Mouse (Mus musculus) heart, adult 2 months (tissue): ENCODE data around the gene Reck. TPM values are rescaled to one million over a fixed set of nuclear protein-coding genes. Genes with fewer than 3 reads are reported as not detected.

Experiments
- DNase-seq, 2 experiments: peaks; one replicate each; pipeline ENCODE4 v3.0.0; 2021
- H3K27ac ChIP-seq: fragments of 200-600 bp; 2 replicates; pipeline ENCODE4 v1.8.1; 2022
- H3K27me3 ChIP-seq: fragments of 200-500 bp; 2 replicates; pipeline ENCODE4 v1.6.1; 2012; ENCODE audit warnings: mild to moderate bottlenecking, low read length, inconsistent platforms, mixed read lengths; ENCODE audit not compliant: control insufficient read depth, insufficient read depth
- H3K36me3 ChIP-seq: fragments of 200-500 bp; 2 replicates; pipeline ENCODE4 v1.6.1; 2012; ENCODE audit warnings: low read length, inconsistent platforms; ENCODE audit not compliant: control insufficient read depth, insufficient read depth
- H3K4me1 ChIP-seq: fragments of 200-500 bp; 2 replicates; pipeline ENCODE4 v1.6.1; 2011; ENCODE audit warnings: low read length; ENCODE audit not compliant: control insufficient read depth, insufficient read depth
- H3K4me3 ChIP-seq: fragments of 200-600 bp; 2 replicates; pipeline ENCODE4 v1.8.1; 2022
- H3K79me2 ChIP-seq: fragments of 200-500 bp; replicated peaks from 2 replicates; pipeline ENCODE4 v1.6.1; 2012; ENCODE audit warnings: mild to moderate bottlenecking, inconsistent platforms, low read length, moderate library complexity, mixed read lengths; ENCODE audit not compliant: control insufficient read depth, insufficient read depth
- H3K9ac ChIP-seq: fragments of 200-500 bp; 2 replicates; pipeline ENCODE4 v1.6.1; 2012; ENCODE audit warnings: low read depth, mild to moderate bottlenecking, control low read depth, inconsistent platforms, low read length, mixed read lengths
- CTCF ChIP-seq: fragments of 200-600 bp; IDR thresholded peaks from 2 replicates; pipeline ENCODE4 v1.8.1; 2022; ENCODE audit warnings: antibody characterized with exemption, mild to moderate bottlenecking, moderate library complexity
- EP300 ChIP-seq: fragments of 200-500 bp; IDR thresholded peaks from 2 replicates; pipeline ENCODE4 v1.6.1; 2011; ENCODE audit warnings: low read depth, low read length, control low read depth; ENCODE audit not compliant: insufficient read depth
- POLR2A ChIP-seq: fragments of 200-500 bp; IDR thresholded peaks from 2 replicates; pipeline ENCODE4 v1.6.1; 2011; ENCODE audit warnings: mild to moderate bottlenecking, low read depth, low read length, control low read depth; ENCODE audit not compliant: insufficient read depth
- WGBS: fragments of 180-500 bp; shearing (Covaris S2); methylation state at CpG from one replicate; pipeline ENCODE4 v1.1.7; 2018; 5-methylcytosine and 5-hydroxymethylcytosine counted together
- intact Hi-C: fragments of 180-260 bp; cut with DNase I; formaldehyde crosslinking; loops from one replicate; pipeline ENCODE4 v1.15.1; 2025
- polyA plus RNA-seq: library from polyadenylated mRNA; depleted of rRNA; stranded (reverse); fragments of >200 nt; gene quantifications from 2 replicates; pipeline ENCODE4 v1.2.3, GENCODE M21; 2012
- total RNA-seq, 2 experiments: library from RNA; stranded (reverse); gene quantifications; 2 replicates each; pipeline ENCODE4 v1.2.3; 2021

Gene Reck
- total and polyA plus RNA-seq, 3 experiments: 5.4 to 6.4 (median 5.6) TPM

GRCm38 (mm10) chr4:43869821-43870220 lies 5.5 kb upstream of the Reck start:
- Histone ChIP-seq H3K79me2 (no peaks in the 10 kb centered on the region), H3K27me3 (no peaks in the 10 kb centered on the region), H3K9ac (no peak overlapping the region), H3K27ac (no peak overlapping the region), H3K36me3 (no peaks in the 10 kb centered on the region), H3K4me1 (peaks cover under 1% of the 10 kb centered on the region; the same call in 1 of the 2 replicates), H3K4me3 (no peak overlapping the region)
- TF ChIP-seq POLR2A (no peak), EP300 (no peak), CTCF (no peak)
- DNase-seq: no peak
- intact Hi-C loops: loop anchor here (10.0 kb wide), 2 partner anchors 235 to 435 kb away; partner anchors contain the start of gene Npr2
- 89% methylated on average over 10 of the region's 10 CpGs for WGBS

- TF ChIP-seq POLR2A (no peak), CTCF (no peak), EP300 (no peak)
- intact Hi-C loops: no loop called here
- 44% methylated on average over 7 of the region's 7 CpGs for WGBS
- Histone ChIP-seq H3K4me3 (no peak overlapping the region), H3K27me3 (no peaks in the 10 kb centered on the region), H3K9ac (no peak overlapping the region), H3K36me3 (no peaks in the 10 kb centered on the region), H3K27ac (no peak overlapping the region), H3K4me1 (peaks cover 4% of the 10 kb centered on the region), H3K79me2 (no peaks in the 10 kb centered on the region)
- no peak for DNase-seq
These were observed 829 bp upstream of the Reck start for GRCm38 (mm10) chr4:43874501-43874900.

- Histone ChIP-seq H3K27me3 (no peaks in the 10 kb centered on the region), H3K4me1 (peaks cover 4% of the 10 kb centered on the region), H3K36me3 (no peaks in the 10 kb centered on the region), H3K9ac (peak overlapping the region; percentile 85), H3K79me2 (no peaks in the 10 kb centered on the region), H3K27ac (peak overlapping the region; percentile 56), H3K4me3 (peak overlapping the region; percentile 81)
- WGBS: under 1% methylated on average over 20 of the region's 20 CpGs
- peak in 1 of 2 experiments; percentile 40 for DNase-seq
- TF ChIP-seq CTCF (no peak), POLR2A (no peak), EP300 (no peak)
- intact Hi-C loops: no loop called here
These were observed 635 bp downstream of the Reck start for GRCm38 (mm10) chr4:43875919-43876411.

- no peaks in the 10 kb centered on the region for H3K79me2 ChIP-seq
- no peak overlapping the region for H3K9ac ChIP-seq
- 100% methylated on average over 1 of the region's 1 CpGs for WGBS
- peaks cover 4% of the 10 kb centered on the region for H3K4me1 ChIP-seq
- no peak for TF ChIP-seq EP300
- TF ChIP-seq CTCF: no peak
- TF ChIP-seq POLR2A: no peak
- H3K36me3 ChIP-seq: no peaks in the 10 kb centered on the region
- intact Hi-C loops: no loop called here
- H3K27me3 ChIP-seq: no peaks in the 10 kb centered on the region
- H3K4me3 ChIP-seq: no peak overlapping the region
- H3K27ac ChIP-seq: no peak overlapping the region
- DNase-seq: no peak
These were observed 1.9 kb downstream of the Reck start for GRCm38 (mm10) chr4:43877230-43877629.

- WGBS: 51% methylated on average over 5 of the region's 5 CpGs
- peaks cover 4% of the 10 kb centered on the region for H3K4me1 ChIP-seq
- H3K36me3 ChIP-seq: no peaks in the 10 kb centered on the region
- H3K27ac ChIP-seq: peak overlapping the region; percentile 7; the same call in 1 of the 2 replicates
- H3K27me3 ChIP-seq: no peaks in the 10 kb centered on the region
- TF ChIP-seq POLR2A (no peak), CTCF (no peak), EP300 (no peak)
- no peak overlapping the region for H3K9ac ChIP-seq
- H3K79me2 ChIP-seq: no peaks in the 10 kb centered on the region
- intact Hi-C loops: no loop called here
- no peak overlapping the region for H3K4me3 ChIP-seq
- DNase-seq: peak in 1 of 2 experiments; percentile 31
These were observed 2.9 kb downstream of the Reck start for GRCm38 (mm10) chr4:43878121-43878776.

GRCm38 (mm10) chr4:43879566-43879965 lies 4.2 kb downstream of the Reck start:
- 86% methylated on average over 6 of the region's 6 CpGs for WGBS
- Histone ChIP-seq H3K4me3 (no peak overlapping the region), H3K4me1 (peaks cover 4% of the 10 kb centered on the region), H3K79me2 (no peaks in the 10 kb centered on the region), H3K27me3 (no peaks in the 10 kb centered on the region), H3K36me3 (no peaks in the 10 kb centered on the region), H3K27ac (no peak overlapping the region), H3K9ac (no peak overlapping the region)
- DNase-seq: no peak
- intact Hi-C loops: no loop called here
- TF ChIP-seq POLR2A (no peak), CTCF (no peak), EP300 (no peak)
